Mouse (Mus musculus) gastrocnemius, postnatal 36 days (tissue): Measurements from ENCODE around the gene Ankrd65. TPM values are rescaled to one million over a fixed set of nuclear protein-coding genes. Genes with fewer than 3 reads are reported as not detected.

Experiments used
- DNase-seq, 2 experiments: peaks; one replicate each; pipeline ENCODE4 v3.0.0; 2022
- intact Hi-C: fragments of 180-260 bp; cut with DNase I; formaldehyde crosslinking; loops from one replicate; pipeline ENCODE4 v1.15.1; 2025
- microRNA-seq, 2 experiments: library from miRNA; unstranded; fragments of <30 nt; microRNA quantifications; one replicate each; pipeline ENCODE4 v1.2.0; 2021
- total RNA-seq, 2 experiments: library from RNA; stranded (reverse); gene quantifications; 2 replicates each; pipeline ENCODE4 v1.2.3; 2021

The Ankrd65 gene
- total RNA-seq, 2 experiments from 2014 or later = not detected

GRCm38 (mm10) chr4:155843231-155843630 lies 53.0 kb downstream of the Ankrd65 start:
- DNase-seq = no peak
- intact Hi-C loops = no loop called here

GRCm38 (mm10) chr4:155846871-155847578 lies 56.8 kb downstream of the Ankrd65 start, which contains the start of gene Dvl1:
Dvl1 (plus strand) TSS chr4:155847402.
- peak; percentile 92 to 95 for DNase-seq
- intact Hi-C loops = no loop called here

GRCm38 (mm10) chr4:155847591-155848352 lies 57.5 kb downstream of the Ankrd65 start:
- peak in 1 of 2 experiments; percentile 39 for DNase-seq
- intact Hi-C loops = no loop called here

- intact Hi-C loops = no loop called here
- DNase-seq = peak in 1 of 2 experiments; percentile 39
These were observed 58.3 kb downstream of the Ankrd65 start for GRCm38 (mm10) chr4:155848434-155849095.

Small RNA genes within 50 kb of the gene (microRNA-seq; reads per million reads assigned to microRNA genes)
- gene Gm27743 = 0 reads per million in 2 experiments

Other genes with a start within 250 kb of the Ankrd65 start
- gene Nadk, start 228.1 kb upstream of the Ankrd65 start, total RNA-seq = 10 to 100 TPM; 16.6 to 16.9 TPM
- gene Slc35e2, start 189.0 kb upstream of the Ankrd65 start, total RNA-seq = 1 to 10 TPM; 2.9 to 3.8 TPM
- gene Cdk11b, start 165.6 kb upstream of the Ankrd65 start, total RNA-seq = 10 to 100 TPM; 20.6 to 28.1 TPM
- not detected for gene Gm10563, start 145.0 kb upstream of the Ankrd65 start, total RNA-seq
- gene Mmp23, start 137.1 kb upstream of the Ankrd65 start, total RNA-seq = 1 to 10 TPM; 2.2 to 3.5 TPM
- gene Mib2, start 121.2 kb upstream of the Ankrd65 start, total RNA-seq = 10 to 100 TPM; 13.8 to 15.2 TPM
- 1 to 10 TPM; 1.2 to 1.3 TPM for gene Fndc10, start 96.1 kb upstream of the Ankrd65 start, total RNA-seq
- 10 to 100 TPM; 32.3 to 34.8 TPM for gene Ssu72, start 85.6 kb upstream of the Ankrd65 start, total RNA-seq
- under 1 TPM; 0.28 to 0.39 TPM for gene Tmem240, start 55.6 kb upstream of the Ankrd65 start, total RNA-seq
- gene Atad3a, start 29.3 kb upstream of the Ankrd65 start, total RNA-seq = 10 to 100 TPM; 23.7 to 26.6 TPM
- gene Vwa1, start 15.7 kb upstream of the Ankrd65 start, total RNA-seq = 1 to 10 TPM; 4.6 to 4.7 TPM
- under 1 TPM; 0.67 to 0.87 TPM for gene Tmem88b, start 4.6 kb upstream of the Ankrd65 start, total RNA-seq
- gene Mrpl20, start 12.4 kb downstream of the Ankrd65 start, total RNA-seq = 10 to 100 TPM; 38.3 to 49.1 TPM
- 10 to 100 TPM; 19.7 to 23.7 TPM for gene Ccnl2, start 22.1 kb downstream of the Ankrd65 start, total RNA-seq
- 10 to 100 TPM; 67.3 to 73.1 TPM for gene Aurkaip1, start 40.8 kb downstream of the Ankrd65 start, total RNA-seq
- 10 to 100 TPM; 29.9 to 32.7 TPM for gene Mxra8, start 49.2 kb downstream of the Ankrd65 start, total RNA-seq
- 100 to 1,000 TPM; 104 to 110 TPM for gene Dvl1, start 57.0 kb downstream of the Ankrd65 start, total RNA-seq
- gene Tas1r3, start 72.9 kb downstream of the Ankrd65 start, total RNA-seq = under 1 TPM in 1 of 2 experiments, not detected in 1; 0.07 TPM
- gene Cptp, start 79.0 kb downstream of the Ankrd65 start, total RNA-seq = 10 to 100 TPM; 14.5 to 16.0 TPM
- 10 to 100 TPM; 11.9 to 15.4 TPM for gene Ints11, start 79.1 kb downstream of the Ankrd65 start, total RNA-seq
- gene Pusl1, start 101.3 kb downstream of the Ankrd65 start, total RNA-seq = 10 to 100 TPM; 11.4 to 12.8 TPM
- 1 to 10 TPM; 7.4 to 7.8 TPM for gene Acap3, start 101.4 kb downstream of the Ankrd65 start, total RNA-seq
- 10 to 100 TPM; 53.3 to 61.5 TPM for gene Ube2j2, start 153.4 kb downstream of the Ankrd65 start, total RNA-seq
- 10 to 100 TPM; 13.1 to 21.3 TPM for gene C1qtnf12, start 171.9 kb downstream of the Ankrd65 start, total RNA-seq
- gene B3galt6, start 202.2 kb downstream of the Ankrd65 start, total RNA-seq = 1 to 10 TPM; 1.1 to 1.5 TPM
- gene Sdf4, start 202.4 kb downstream of the Ankrd65 start, total RNA-seq = 10 to 100 TPM; 63.1 to 68.4 TPM
- under 1 TPM; 0.59 to 0.94 TPM for gene Tnfrsf4, start 223.4 kb downstream of the Ankrd65 start, total RNA-seq
- under 1 TPM in 1 of 2 experiments, not detected in 1; 0.48 TPM for gene Tnfrsf18, start 235.7 kb downstream of the Ankrd65 start, total RNA-seq